Mouse (Mus musculus): ENCODE measurements around the gene Klhl1.

DNA sequence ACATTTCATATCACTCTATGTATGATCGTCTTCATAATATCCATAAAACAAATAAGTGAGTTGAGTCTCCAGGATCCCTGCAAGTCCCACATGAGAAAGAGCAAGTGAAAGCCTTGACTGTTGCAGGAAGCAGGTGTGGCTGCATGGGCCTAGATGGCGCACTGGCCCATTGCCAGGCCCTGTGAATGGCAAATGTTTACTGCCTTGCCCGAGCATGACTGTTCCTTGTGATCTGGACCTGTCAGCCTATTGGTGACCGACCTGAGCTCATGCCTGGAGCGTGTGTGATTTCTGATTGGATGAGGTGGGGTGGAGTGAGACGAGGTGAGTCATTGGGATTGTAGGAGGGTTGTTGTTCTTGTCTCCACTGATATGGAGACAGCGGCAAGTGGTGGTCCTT, 411.5 kb downstream of the Klhl1 start:
- TF ChIP-seq CTCF (IDR thresholded peaks at IDR 0.05; ENCODE audit: low read depth) (no peak), EP300 (IDR thresholded peaks at IDR 0.05; ENCODE audit: low read depth) (no peak)
